ENCODE assay signal across 8 mouse cellular contexts in the genomic region with DNA sequence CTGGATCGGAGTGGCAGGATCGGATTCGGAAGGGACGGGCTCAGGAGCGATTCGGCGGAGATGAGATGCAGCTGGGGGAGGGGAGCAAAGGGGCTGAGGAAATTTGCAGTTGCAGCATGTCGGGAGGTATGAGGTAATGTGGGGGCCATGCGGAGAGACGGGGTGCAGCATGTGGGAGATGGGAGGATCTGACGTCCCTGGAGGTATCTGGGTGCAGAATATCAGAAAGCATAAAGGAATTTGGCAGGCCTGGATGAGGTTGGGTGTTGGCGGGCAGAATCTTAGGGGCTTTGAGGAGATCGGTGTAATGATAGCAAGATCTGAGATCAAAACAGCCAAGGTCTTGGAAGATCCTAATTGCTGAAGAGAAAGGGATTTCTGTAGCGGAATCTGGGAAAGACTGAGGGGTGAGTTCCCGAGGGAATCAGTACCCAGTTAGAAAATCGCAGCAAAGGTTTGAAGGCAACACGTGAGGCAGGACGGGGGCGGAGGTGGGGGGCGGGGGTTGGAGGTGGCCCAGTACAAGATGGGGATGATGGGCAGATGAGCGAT. TPM values are rescaled to one million over a fixed set of nuclear protein-coding genes. Genes with fewer than 3 reads are reported as not detected.
DNase-seq lines count a peak whose midpoint lies in the region; ATAC-seq and TF ChIP-seq lines count a peak whose summit lies in the region.

No protein-coding gene starts in this region.

- in situ Hi-C loops in CH12.LX (cut with MboI; ENCODE audit: low pct_ligation_motif_present, low pct_unique_long_range_greater_than_20kb, low sequenced_read_pairs), result no loop called here

- TF ChIP-seq POLR2A in CH12.LX (IDR thresholded peaks at IDR 0.05; ENCODE audit: low read depth, low read length), result no peak

- peak overlapping the region; percentile 93 for H3K4me2 ChIP-seq in heart, embryonic 16.5 days (ENCODE audit: low read depth, low read length)
- H3K4me2 ChIP-seq in CH12.LX (ENCODE audit: insufficient read depth, low read depth, poor library complexity, severe bottlenecking), result peak overlapping the region; percentile 99
- peak overlapping the region; percentile 75 for H3K4me2 ChIP-seq in intestine, embryonic 15.5 days (replicated peaks)

- no peaks in the 10 kb centered on the region for H3K9me3 ChIP-seq in heart, embryonic 16.5 days (replicated peaks; ENCODE audit: control insufficient read depth, low read length)
- H3K9me3 ChIP-seq in CH12.LX (replicated peaks; ENCODE audit: low read length), result no peaks in the 10 kb centered on the region
- H3K9me3 ChIP-seq in intestine, embryonic 15.5 days, result no peaks in the 10 kb centered on the region

- H3K4me1 ChIP-seq in heart, embryonic 16.5 days (ENCODE audit: control insufficient read depth, insufficient read depth, low read length), result peaks cover 30% of the 10 kb centered on the region
- H3K4me1 ChIP-seq in CH12.LX (ENCODE audit: control insufficient read depth in 1 of 2, insufficient read depth in 2 of 2), result peaks cover 12 to 36% of the 10 kb centered on the region in 2 experiments
- H3K4me1 ChIP-seq in intestine, embryonic 15.5 days (replicated peaks), result peaks cover 12% of the 10 kb centered on the region

- peak; percentile 71 for ATAC-seq in heart, embryonic 16.5 days (replicated peaks; ENCODE audit: extremely low read depth, insufficient read depth, low FRiP score)
- peak; percentile 74 for ATAC-seq in intestine, embryonic 15.5 days
- peak; percentile 27 for ATAC-seq in monocyte, adult 5-6 weeks (replicated peaks; ENCODE audit: insufficient number of reproducible peaks, low FRiP score, low TSS enrichment, poor library complexity, severe bottlenecking)

- 0 out of 2 replicates have a peak overlapping the region, but pooled peaks have one; percentile 27 for H3K27ac ChIP-seq in heart, embryonic 16.5 days (ENCODE audit: low read length)
- H3K27ac ChIP-seq in CH12.LX (ENCODE audit: insufficient read depth, low read depth), result peak overlapping the region; percentile 38; the same call in 1 of the 2 replicates
- H3K27ac ChIP-seq in intestine, embryonic 15.5 days, result no peak overlapping the region

- dilution Hi-C loops in CH12.LX (cut with MboI; ENCODE audit: extremely low pct_ligation_motif_present, extremely low pct_unique_long_range_greater_than_20kb, low sequenced_read_pairs), result no loop called here

- peaks cover 49% of the 10 kb centered on the region for H3K79me2 ChIP-seq in CH12.LX (replicated peaks; ENCODE audit: control insufficient read depth, extremely low read depth, insufficient read depth, poor library complexity, severe bottlenecking)

- no peak for TF ChIP-seq EP300 in CH12.LX (IDR thresholded peaks at IDR 0.05; ENCODE audit: low read length)

- peak overlapping the region; percentile 92 for H3K9ac ChIP-seq in heart, embryonic 16.5 days (ENCODE audit: low read length)
- peak overlapping the region; percentile 86 for H3K9ac ChIP-seq in CH12.LX (ENCODE audit: insufficient read depth, low read depth)
- peak overlapping the region; percentile 70 for H3K9ac ChIP-seq in intestine, embryonic 15.5 days

- WGBS in heart, embryonic 16.5 days, result under 1% methylated on average over 21 of the region's 21 CpGs
- under 1% methylated on average over 21 of the region's 21 CpGs for WGBS in intestine, embryonic 15.5 days

- TF ChIP-seq CTCF in CH12.LX (conservative IDR thresholded peaks at IDR 0.05 in 1 of 2, IDR thresholded peaks at IDR 0.05 in 1 of 2; ENCODE audit: low read depth in 2 of 2, low read length in 2 of 2), result no peak

- H3K36me3 ChIP-seq in heart, embryonic 16.5 days (ENCODE audit: control insufficient read depth, insufficient read depth), result no peaks in the 10 kb centered on the region
- peaks cover 1 to 25% of the 10 kb centered on the region in 2 experiments for H3K36me3 ChIP-seq in CH12.LX (replicated peaks in 1 of 2; ENCODE audit: control insufficient read depth in 1 of 2, insufficient read depth in 1 of 2, low read length in 1 of 2)
- no peaks in the 10 kb centered on the region for H3K36me3 ChIP-seq in intestine, embryonic 15.5 days

- no peaks in the 10 kb centered on the region for H3K27me3 ChIP-seq in heart, embryonic 16.5 days (ENCODE audit: control insufficient read depth, insufficient read depth, low read length)
- no peaks in the 10 kb centered on the region for H3K27me3 ChIP-seq in CH12.LX (replicated peaks)
- H3K27me3 ChIP-seq in intestine, embryonic 15.5 days (replicated peaks), result no peaks in the 10 kb centered on the region

- TF ChIP-seq RAD21 in CH12.LX (IDR thresholded peaks at IDR 0.05; ENCODE audit: low read depth, low read length), result no peak

- DNase-seq in heart, adult 8-10 months (ENCODE audit: low spot score), result no peak
- DNase-seq in CH12.LX (ENCODE audit: extremely low read depth), result peak; percentile 41
- peak; percentile 49 for DNase-seq in embryo, embryonic 11 days
- no peak for DNase-seq in yolk sac, embryonic 10.5 days (ENCODE audit: low spot score)
- DNase-seq in gastrocnemius, adult 18-20 months (ENCODE audit: low spot score), result no peak

- H3K4me3 ChIP-seq in heart, embryonic 16.5 days (ENCODE audit: low read length), result peak overlapping the region; percentile 90
- H3K4me3 ChIP-seq in CH12.LX (replicated peaks in 1 of 3; ENCODE audit: low read depth in 2 of 3, low read length in 2 of 3, poor library complexity in 1 of 3), result peak overlapping the region; percentile 82 to 99 (median 90)
- peak overlapping the region; percentile 68 for H3K4me3 ChIP-seq in intestine, embryonic 15.5 days (replicated peaks)

TF ChIP-seq in CH12.LX, 34 proteins besides CTCF, POLR2A, EP300 and RAD21:
- TF ChIP-seq ZMIZ1 (IDR thresholded peaks at IDR 0.05; ENCODE audit: low read depth, low read length) (no peak), SIN3A (IDR thresholded peaks at IDR 0.05; ENCODE audit: low read length) (peak; percentile 27; the same call in 1 of the 2 replicates), ZC3H11A (IDR thresholded peaks at IDR 0.05; ENCODE audit: low read depth, low read length) (no peak), RCOR1 (conservative IDR thresholded peaks at IDR 0.05; ENCODE audit: low read depth, low read length) (no peak), KAT2A (IDR thresholded peaks at IDR 0.05; ENCODE audit: insufficient replicate concordance, low read length) (no peak), MXI1 (IDR thresholded peaks at IDR 0.05; ENCODE audit: low read depth, low read length) (no peak; the same call in 1 of the 2 replicates), ELF1 (IDR thresholded peaks at IDR 0.05; ENCODE audit: low read depth, low read length) (no peak), BHLHE40 (IDR thresholded peaks at IDR 0.05; ENCODE audit: low read depth, low read length) (peak; percentile 77), NELFE (IDR thresholded peaks at IDR 0.05; ENCODE audit: low read depth, low read length) (no peak), MYC (IDR thresholded peaks at IDR 0.05; ENCODE audit: low read depth, low read length) (0 out of 2 replicates have a peak, but pooled peaks have one; percentile 44), USF1 (IDR thresholded peaks at IDR 0.05; ENCODE audit: low read depth, low read length) (no peak), JUND (conservative IDR thresholded peaks at IDR 0.05; ENCODE audit: low read depth, low read length) (no peak), ETS1 (conservative IDR thresholded peaks at IDR 0.05; ENCODE audit: low read depth, low read length) (no peak), MAX (IDR thresholded peaks at IDR 0.05; ENCODE audit: low read length) (peak; percentile 21; the same call in 1 of the 2 replicates), PAX5 (IDR thresholded peaks at IDR 0.05; ENCODE audit: low read length) (no peak), CHD2 (IDR thresholded peaks at IDR 0.05; ENCODE audit: low read length) (peak; percentile 71), IRF4 (IDR thresholded peaks at IDR 0.05; ENCODE audit: low read depth, low read length) (no peak)

RNA-seq across cellular contexts. Expression of gene Trim32, which starts 0.4 kb away (rescaled TPM):
- 35.8 and 36.7 TPM in 2 replicates for polyA plus RNA-seq in heart, embryonic 16.5 days (2015; fragmentation: Nextera tagmentation; extraction: Ambion mirVana)
- total RNA-seq in heart, adult 8-10 months (2022), result 10 to 100 TPM; 13.3 to 20.2 (median 17.1) TPM
- total RNA-seq in CH12.LX (2012; rRNA removed), result 22.3 and 23.7 TPM in 2 replicates
- total RNA-seq in CH12.LX (2014; rRNA removed), result 19.8 and 23.4 TPM in 2 replicates
- 24.7 and 26.2 TPM in 2 replicates for polyA plus RNA-seq in CH12.LX (2012; ENCODE audit: insufficient read length, low read depth)
- 41.6 and 44.0 TPM in 2 replicates for polyA plus RNA-seq in intestine, embryonic 15.5 days (2015; fragmentation: Nextera tagmentation; extraction: Ambion mirVana)
- total RNA-seq in monocyte, adult 5-6 weeks (2017), result 0.75 to 4.9 TPM (median 4.1 TPM) in 3 replicates
- total RNA-seq in gastrocnemius, adult 18-20 months (2021), result 10 to 100 TPM; 11.8 to 13.0 TPM

Comparison
In these comparisons a context has a peak if more than half of its experiments do, and no peak if none do; other contexts are left out.
1. DNase-seq: peak in CH12.LX (single experiment) and embryo, embryonic 11 days (single experiment); none in heart, adult 8-10 months (single experiment), yolk sac, embryonic 10.5 days (single experiment) and gastrocnemius, adult 18-20 months (single experiment).
2. Peak in every context shown above with its lines, with median percentiles within 50 percentile points of each other: ATAC-seq, H3K4me2 ChIP-seq, H3K4me3 ChIP-seq and H3K9ac ChIP-seq.